Mouse (Mus musculus): ENCODE measurements around the gene Myo1e. TPM values are rescaled to one million over a fixed set of nuclear protein-coding genes. Genes with fewer than 3 reads are reported as not detected.

The Myo1e gene
- total RNA-seq (2012; rRNA removed): 21.3 and 22.0 TPM in 2 replicates

DNA sequence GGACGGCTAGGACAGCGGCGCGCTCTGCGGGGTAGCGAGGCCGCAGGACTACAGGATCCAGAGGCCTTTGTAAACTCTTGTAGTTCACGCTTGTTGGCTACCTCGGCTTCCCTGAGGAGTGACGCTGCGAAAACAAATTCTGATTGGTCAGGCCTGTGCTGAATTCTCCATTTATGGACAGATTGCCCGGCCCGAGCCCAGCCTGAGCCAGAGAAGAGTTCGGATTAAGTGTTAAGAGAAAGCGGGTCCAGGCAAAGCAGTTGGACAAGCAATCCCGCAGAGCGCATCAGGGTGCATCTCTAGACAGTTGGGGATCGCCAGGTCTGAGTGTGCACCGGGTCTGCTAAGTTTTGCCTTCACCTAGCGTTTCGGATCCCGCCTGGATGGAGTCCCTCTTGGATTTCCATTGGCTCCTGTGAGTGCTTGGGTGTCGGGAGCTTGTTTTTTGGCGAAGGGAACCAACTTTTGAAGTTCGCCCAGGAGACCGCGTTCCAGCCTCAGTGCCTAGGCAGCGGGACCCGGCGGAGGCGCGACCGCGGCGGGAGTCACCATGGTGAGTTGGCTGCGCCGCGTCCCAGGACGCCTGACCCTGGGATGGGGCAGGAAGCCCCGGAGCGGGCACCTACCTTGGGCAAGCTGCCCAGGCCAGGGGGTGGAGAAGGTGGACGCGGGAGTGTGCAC is at the start of gene Myo1e:
TSS of gene Myo1e (plus strand) at position 200 of the 681 bp plus-strand sequence.
- H3K9ac ChIP-seq (ENCODE audit: insufficient read depth, low read depth, low read length, poor library complexity, severe bottlenecking): peak within 1 kb of the TSS; percentile 72
- no peak for TF ChIP-seq ZNF384 (IDR thresholded peaks at IDR 0.05; ENCODE audit: low read depth, low read length)
- peak; percentile 89 for TF ChIP-seq HCFC1 (IDR thresholded peaks at IDR 0.05; ENCODE audit: borderline replicate concordance, insufficient read depth, low read length)

GRCm38 (mm10) chr9:70160071-70160470 is 47.1 kb upstream of the Myo1e start:
- TF ChIP-seq HCFC1 (IDR thresholded peaks at IDR 0.05; ENCODE audit: borderline replicate concordance, insufficient read depth, low read length) (no peak), ZC3H11A (IDR thresholded peaks at IDR 0.05; ENCODE audit: borderline replicate concordance, low read depth, low read length) (no peak), ZNF384 (IDR thresholded peaks at IDR 0.05; ENCODE audit: low read depth, low read length) (no peak), CHD2 (IDR thresholded peaks at IDR 0.05; ENCODE audit: low read depth, low read length) (no peak), MAFK (IDR thresholded peaks at IDR 0.05; ENCODE audit: insufficient read depth, low read depth, low read length) (no peak)
- in situ Hi-C loops (cut with MboI; ENCODE audit: low sequenced_read_pairs in 2 of 2, unreplicated experiment in 2 of 2): no loop called here
- Histone ChIP-seq H3K27ac (ENCODE audit: insufficient read depth, low read depth, low read length, poor library complexity, severe bottlenecking) (no peak overlapping the region), H3K9ac (ENCODE audit: insufficient read depth, low read depth, low read length, poor library complexity, severe bottlenecking) (no peak overlapping the region), H3K36me3 (ENCODE audit: control insufficient read depth, insufficient read depth, low read length, poor library complexity, severe bottlenecking) (no peaks in the 10 kb centered on the region), H3K4me1 (ENCODE audit: control insufficient read depth in 2 of 2, insufficient read depth in 2 of 2, low read length in 2 of 2, poor library complexity in 1 of 2) (peaks cover 12 to 19% of the 10 kb centered on the region in 2 experiments), H3K9me3 (ENCODE audit: control insufficient read depth, insufficient read depth, low read depth, low read length) (no peaks in the 10 kb centered on the region), H3K4me3 (ENCODE audit: insufficient read depth in 1 of 2, low read depth in 1 of 2, low read length in 2 of 2, poor library complexity in 1 of 2, severe bottlenecking in 1 of 2) (no peak overlapping the region)
- no peak for DNase-seq (ENCODE audit: low read depth, low spot score)

More for the DNA sequence above, at the start of gene Myo1e:
- peak; percentile 86 for DNase-seq (ENCODE audit: low read depth, low spot score)
- H3K4me1 ChIP-seq (ENCODE audit: control insufficient read depth in 2 of 2, insufficient read depth in 2 of 2, low read length in 2 of 2, poor library complexity in 1 of 2): peaks cover 17 to 21% of the 10 kb centered on the region in 2 experiments
- H3K9me3 ChIP-seq (ENCODE audit: control insufficient read depth, insufficient read depth, low read depth, low read length): no peaks in the 10 kb centered on the region
- H3K36me3 ChIP-seq (ENCODE audit: control insufficient read depth, insufficient read depth, low read length, poor library complexity, severe bottlenecking): no peaks in the 10 kb centered on the region
- no peak within 1 kb of the TSS for H3K27ac ChIP-seq (ENCODE audit: insufficient read depth, low read depth, low read length, poor library complexity, severe bottlenecking)
- in situ Hi-C loops (cut with MboI; ENCODE audit: low sequenced_read_pairs in 2 of 2, unreplicated experiment in 2 of 2): no loop called here
- H3K4me3 ChIP-seq (ENCODE audit: insufficient read depth in 1 of 2, low read depth in 1 of 2, low read length in 2 of 2, poor library complexity in 1 of 2, severe bottlenecking in 1 of 2): peak within 1 kb of the TSS; percentile 78 to 98

DNA sequence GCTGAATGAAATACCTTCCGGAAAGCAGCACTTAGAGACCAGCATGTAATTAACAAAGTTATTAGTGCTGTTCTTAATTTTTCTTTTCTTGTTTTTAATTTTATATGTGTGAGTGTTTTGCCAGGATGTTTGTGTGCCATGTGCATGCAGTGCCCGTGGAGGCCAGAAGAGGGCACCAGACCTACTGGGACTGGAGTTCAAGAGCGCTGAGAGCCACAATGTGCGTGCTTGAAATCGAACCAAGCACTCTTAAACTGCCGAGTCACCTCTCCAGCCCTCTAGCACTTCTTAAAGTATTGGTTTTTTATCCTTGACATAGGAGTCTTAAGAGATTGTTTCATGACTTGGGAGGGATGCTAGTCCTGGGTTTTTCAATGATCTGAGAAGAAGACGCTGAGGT is 38.2 kb upstream of the Myo1e start:
- Histone ChIP-seq H3K4me1 (ENCODE audit: control insufficient read depth in 2 of 2, insufficient read depth in 2 of 2, low read length in 2 of 2, poor library complexity in 1 of 2) (peaks cover 0 to 2% of the 10 kb centered on the region in 2 experiments; a peak in 1 of 4 replicates), H3K9me3 (ENCODE audit: control insufficient read depth, insufficient read depth, low read depth, low read length) (no peaks in the 10 kb centered on the region)
- in situ Hi-C loops (cut with MboI; ENCODE audit: low sequenced_read_pairs in 2 of 2, unreplicated experiment in 2 of 2): no loop called here

GRCm38 (mm10) chr9:70174291-70174848 is 32.8 kb upstream of the Myo1e start:
- Histone ChIP-seq H3K9ac (ENCODE audit: insufficient read depth, low read depth, low read length, poor library complexity, severe bottlenecking) (no peak overlapping the region), H3K4me3 (ENCODE audit: insufficient read depth in 1 of 2, low read depth in 1 of 2, low read length in 2 of 2, poor library complexity in 1 of 2, severe bottlenecking in 1 of 2) (no peak overlapping the region), H3K9me3 (ENCODE audit: control insufficient read depth, insufficient read depth, low read depth, low read length) (no peaks in the 10 kb centered on the region), H3K4me1 (ENCODE audit: control insufficient read depth in 2 of 2, insufficient read depth in 2 of 2, low read length in 2 of 2, poor library complexity in 1 of 2) (peaks cover 0 to 16% of the 10 kb centered on the region in 2 experiments; a peak in 2 of 4 replicates), H3K27ac (ENCODE audit: insufficient read depth, low read depth, low read length, poor library complexity, severe bottlenecking) (no peak overlapping the region; the same call in 1 of the 2 replicates), H3K36me3 (ENCODE audit: control insufficient read depth, insufficient read depth, low read length, poor library complexity, severe bottlenecking) (no peaks in the 10 kb centered on the region)
- DNase-seq (ENCODE audit: low read depth, low spot score): no peak
- in situ Hi-C loops (cut with MboI; ENCODE audit: low sequenced_read_pairs in 2 of 2, unreplicated experiment in 2 of 2): no loop called here
- TF ChIP-seq CHD2 (IDR thresholded peaks at IDR 0.05; ENCODE audit: low read depth, low read length): no peak
- TF ChIP-seq ZNF384 (IDR thresholded peaks at IDR 0.05; ENCODE audit: low read depth, low read length): no peak
- TF ChIP-seq MAFK (IDR thresholded peaks at IDR 0.05; ENCODE audit: insufficient read depth, low read depth, low read length): no peak
- no peak for TF ChIP-seq HCFC1 (IDR thresholded peaks at IDR 0.05; ENCODE audit: borderline replicate concordance, insufficient read depth, low read length)
- no peak for TF ChIP-seq ZC3H11A (IDR thresholded peaks at IDR 0.05; ENCODE audit: borderline replicate concordance, low read depth, low read length)

More for the DNA sequence above, 38.2 kb upstream of the Myo1e start:
- peak overlapping the region in 1 of 2 experiments; percentile 34; a peak in 2 of 4 replicates for H3K4me3 ChIP-seq (ENCODE audit: insufficient read depth in 1 of 2, low read depth in 1 of 2, low read length in 2 of 2, poor library complexity in 1 of 2, severe bottlenecking in 1 of 2)
- H3K9ac ChIP-seq (ENCODE audit: insufficient read depth, low read depth, low read length, poor library complexity, severe bottlenecking): no peak overlapping the region
- TF ChIP-seq CHD2 (IDR thresholded peaks at IDR 0.05; ENCODE audit: low read depth, low read length) (no peak), ZNF384 (IDR thresholded peaks at IDR 0.05; ENCODE audit: low read depth, low read length) (no peak), ZC3H11A (IDR thresholded peaks at IDR 0.05; ENCODE audit: borderline replicate concordance, low read depth, low read length) (peak; percentile 56), MAFK (IDR thresholded peaks at IDR 0.05; ENCODE audit: insufficient read depth, low read depth, low read length) (peak; percentile 74), HCFC1 (IDR thresholded peaks at IDR 0.05; ENCODE audit: borderline replicate concordance, insufficient read depth, low read length) (no peak)
- H3K27ac ChIP-seq (ENCODE audit: insufficient read depth, low read depth, low read length, poor library complexity, severe bottlenecking): no peak overlapping the region
- H3K36me3 ChIP-seq (ENCODE audit: control insufficient read depth, insufficient read depth, low read length, poor library complexity, severe bottlenecking): no peaks in the 10 kb centered on the region
- DNase-seq (ENCODE audit: low read depth, low spot score): peak; percentile 47

All from ES-E14 (cell line).